Mouse (Mus musculus) left cerebral cortex, adult 18-20 months (tissue): ENCODE measurements around the gene Hipk4. TPM values are rescaled to one million over a fixed set of nuclear protein-coding genes. Genes with fewer than 3 reads are reported as not detected.
A peak's percentile ranks its signal among the peaks of the same experiment; 100 is the strongest.

Experiments
- DNase-seq, 2 experiments: peaks; one replicate each; pipeline ENCODE4 v3.0.0; 2021 to 2022; ENCODE audit warnings: low spot score in 2 of 2, mixed read lengths in 1 of 2
- long read RNA-seq, 2 experiments: library from polyadenylated mRNA; stranded (forward); transcript quantifications; one replicate each; pipeline ENCODE4 v2.0.0; 2021
- total RNA-seq, 2 experiments: library from RNA; stranded (reverse); gene quantifications; 2 replicates each; pipeline ENCODE4 v1.2.3; 2021

Gene Hipk4
- under 1 TPM in 1 of 2 experiments, not detected in 1; 0.14 TPM for total RNA-seq
- long read RNA-seq, experiment 1: 0 reads
- long read RNA-seq, experiment 2: 0 reads

- no peak for DNase-seq
These were observed at the start of gene Hipk4 for GRCm38 (mm10) chr7:27522967-27523366. Gene Hipk4 (plus strand): TSS chr7:27523267.

GRCm38 (mm10) chr7:27473835-27474489 is 49.1 kb upstream of the Hipk4 start:
- no peak for DNase-seq

DNA sequence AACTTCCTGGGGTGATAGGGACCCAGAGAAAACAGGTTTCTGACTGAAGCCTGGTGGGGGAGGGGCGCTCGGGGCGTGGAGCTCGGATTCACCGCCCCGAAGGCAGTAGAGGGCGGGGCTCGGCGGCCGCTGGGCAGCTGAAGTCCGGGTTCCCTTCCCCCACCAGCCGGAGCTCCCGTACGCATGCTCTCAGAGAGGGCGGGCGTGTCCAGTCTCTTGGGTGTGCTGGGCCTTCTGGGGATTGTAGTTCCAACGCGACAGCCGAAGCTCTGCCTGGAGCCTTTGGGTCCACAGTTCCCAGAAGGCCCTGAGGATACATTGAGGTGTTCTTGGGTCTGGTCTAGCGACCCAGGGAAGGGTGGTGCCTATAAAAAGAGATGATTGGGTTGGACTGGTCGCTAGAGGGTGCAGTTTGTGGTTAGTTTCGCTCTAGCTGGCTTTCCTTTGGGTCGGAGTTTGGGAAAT is 48.5 kb upstream of the Hipk4 start:
- peak; percentile 97 for DNase-seq

GRCm38 (mm10) chr7:27475596-27475995 is 47.5 kb upstream of the Hipk4 start:
- no peak for DNase-seq

- DNase-seq: no peak
These were observed 46.9 kb upstream of the Hipk4 start for GRCm38 (mm10) chr7:27476098-27476635.

- no peak for DNase-seq
These were observed 44.5 kb upstream of the Hipk4 start for GRCm38 (mm10) chr7:27478561-27478960.

GRCm38 (mm10) chr7:27479750-27480149 is 43.3 kb upstream of the Hipk4 start:
- no peak for DNase-seq

GRCm38 (mm10) chr7:27480506-27480905 is 42.6 kb upstream of the Hipk4 start:
- no peak for DNase-seq

- DNase-seq: no peak
These were observed 42.0 kb upstream of the Hipk4 start for GRCm38 (mm10) chr7:27480927-27481626.

GRCm38 (mm10) chr7:27481627-27481969 is 41.5 kb upstream of the Hipk4 start:
- DNase-seq: peak; percentile 59 to 68

DNA sequence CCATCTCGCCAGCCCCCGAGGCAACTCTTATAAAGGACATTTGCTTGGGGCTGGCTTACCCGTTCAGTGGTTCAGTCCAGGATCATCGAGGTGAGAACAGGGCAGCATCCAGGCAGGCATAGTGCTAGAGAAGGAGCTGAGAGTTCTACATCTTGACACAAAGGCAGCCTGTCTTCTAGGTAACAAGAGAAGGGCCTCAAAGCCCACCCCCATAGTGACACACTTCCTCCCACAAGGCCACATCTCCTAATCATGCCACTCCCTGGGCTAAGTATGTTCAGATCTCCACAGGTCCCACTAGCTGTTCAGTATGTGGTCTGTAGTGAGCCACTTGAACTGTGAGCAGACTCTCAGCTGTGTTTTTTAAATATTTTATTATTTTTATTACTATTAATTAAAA is 39.2 kb upstream of the Hipk4 start:
- no peak for DNase-seq

DNA sequence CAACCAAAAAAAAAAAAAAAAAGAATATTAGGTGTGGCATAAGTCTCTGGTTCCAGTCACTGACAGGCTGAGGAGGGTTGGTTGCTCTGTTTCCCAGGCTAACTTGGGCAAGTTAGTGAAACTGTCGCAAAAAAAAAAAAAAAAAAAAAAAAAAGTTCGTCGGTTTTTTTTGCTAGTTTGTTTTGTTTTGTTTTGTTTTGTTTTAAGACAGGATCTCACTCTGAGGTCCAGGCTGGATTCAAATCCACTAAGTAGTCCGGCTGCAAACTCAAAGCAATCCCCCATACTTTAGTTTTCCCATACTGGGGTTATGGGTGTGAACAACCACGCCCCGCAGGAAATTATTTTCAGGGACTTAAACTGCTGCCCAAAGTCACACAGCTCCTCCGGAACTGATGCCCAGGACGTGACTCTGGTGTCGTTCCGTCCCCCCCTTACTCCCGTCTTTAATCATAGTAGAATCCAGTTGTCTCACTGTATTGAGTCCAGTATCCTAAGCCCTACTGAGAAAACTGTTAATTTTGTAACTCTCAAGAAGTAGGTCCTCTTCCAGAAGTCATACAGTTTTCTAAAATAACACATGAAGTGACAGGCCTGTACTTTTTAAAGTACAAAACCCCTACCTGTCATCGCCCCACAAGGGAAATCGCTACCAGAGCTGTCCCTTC is 36.8 kb upstream of the Hipk4 start:
- no peak for DNase-seq

- DNase-seq: peak; percentile 99 to 100
These were observed 36.0 kb upstream of the Hipk4 start, which contains the start of gene Sertad1 for GRCm38 (mm10) chr7:27486770-27487697. Gene Sertad1 (plus strand): TSS chr7:27486910.

GRCm38 (mm10) chr7:27487740-27488268 is 35.3 kb upstream of the Hipk4 start:
- DNase-seq: peak; percentile 69 to 77

- DNase-seq: no peak
These were observed 33.7 kb upstream of the Hipk4 start for GRCm38 (mm10) chr7:27489270-27489869.

- no peak for DNase-seq
These were observed 32.9 kb upstream of the Hipk4 start for GRCm38 (mm10) chr7:27490227-27490542.

DNA sequence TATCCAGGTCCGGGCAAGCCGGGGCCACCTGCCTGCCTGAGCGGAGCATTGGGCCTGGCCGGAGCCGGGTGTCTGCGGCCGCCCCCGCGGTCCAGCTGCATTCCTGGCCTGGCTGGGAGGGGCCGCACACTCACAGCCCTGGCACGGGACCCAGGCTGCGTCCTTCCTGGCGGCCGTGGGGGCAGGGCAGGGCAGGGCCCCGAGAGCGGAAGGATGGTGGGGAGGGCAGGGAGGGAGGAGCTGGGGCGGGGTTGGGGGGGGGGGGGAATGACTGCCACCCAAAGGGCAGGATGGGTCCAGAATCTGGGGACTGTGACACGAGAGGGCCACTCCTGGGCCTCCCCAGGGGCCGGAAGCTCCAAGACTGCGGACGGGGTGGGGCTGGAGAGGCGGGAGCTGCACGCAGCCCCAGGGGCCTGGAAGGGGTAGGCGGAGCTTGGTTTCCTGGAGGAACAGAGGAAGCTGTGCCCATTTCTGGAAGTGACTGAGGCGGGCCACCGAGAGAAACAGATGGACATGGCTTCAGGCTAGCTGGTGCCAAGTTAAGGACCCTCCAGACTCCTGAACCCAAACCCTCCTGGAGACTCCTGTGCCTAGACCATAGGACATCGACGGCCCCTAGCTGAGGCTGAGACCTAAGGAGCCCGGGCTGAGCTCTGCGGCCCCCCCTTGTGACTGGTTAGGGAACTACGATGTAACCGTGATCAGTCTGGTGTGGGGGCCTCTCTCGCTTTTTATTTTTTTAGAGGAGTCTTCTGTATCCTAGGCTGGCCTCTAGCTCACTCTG is 32.3 kb upstream of the Hipk4 start:
- peak; percentile 79 to 83 for DNase-seq

DNA sequence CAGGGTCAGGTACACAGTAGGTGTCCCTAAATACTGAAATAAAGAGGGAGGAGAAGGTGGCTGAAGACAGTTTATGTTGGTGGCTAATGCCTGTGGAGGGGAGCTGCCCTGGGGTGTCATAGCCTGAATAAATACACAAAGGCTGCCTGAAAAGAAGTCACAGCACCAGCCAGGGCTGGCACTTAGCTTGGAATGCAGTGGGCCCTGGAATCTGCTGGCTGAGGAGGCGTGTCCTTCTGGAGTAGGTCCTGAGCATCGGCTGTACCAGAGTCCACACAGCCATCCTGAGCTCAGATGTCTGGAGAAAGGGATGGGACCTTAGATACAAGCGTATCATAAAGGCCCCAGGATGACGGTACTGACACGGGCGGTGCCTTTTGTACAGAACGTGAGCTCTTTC is 31.2 kb upstream of the Hipk4 start:
- no peak for DNase-seq

- no peak for DNase-seq
These were observed 30.0 kb upstream of the Hipk4 start for GRCm38 (mm10) chr7:27493022-27493421.
